Mouse (Mus musculus) cerebellum, adult 11 months (tissue): ENCODE measurements around the gene Sntg2.

Source experiments
- DNase-seq: peaks from one replicate; pipeline ENCODE4 v3.0.0; 2022

Gene Sntg2

GRCm38 (mm10) chr12:30372933-30373501 lies at the start of gene Sntg2:
Gene Sntg2, minus strand, starts transcription at chr12:30373375.
- DNase-seq, result peak; percentile 8

GRCm38 (mm10) chr12:30416547-30416946 lies 43.4 kb upstream of the Sntg2 start:
- no peak for DNase-seq

- no peak for DNase-seq
Observed at GRCm38 (mm10) chr12:30415981-30416380, 42.8 kb upstream of the Sntg2 start.

- DNase-seq, result no peak
Observed at GRCm38 (mm10) chr12:30402651-30403050, 29.5 kb upstream of the Sntg2 start.

DNA sequence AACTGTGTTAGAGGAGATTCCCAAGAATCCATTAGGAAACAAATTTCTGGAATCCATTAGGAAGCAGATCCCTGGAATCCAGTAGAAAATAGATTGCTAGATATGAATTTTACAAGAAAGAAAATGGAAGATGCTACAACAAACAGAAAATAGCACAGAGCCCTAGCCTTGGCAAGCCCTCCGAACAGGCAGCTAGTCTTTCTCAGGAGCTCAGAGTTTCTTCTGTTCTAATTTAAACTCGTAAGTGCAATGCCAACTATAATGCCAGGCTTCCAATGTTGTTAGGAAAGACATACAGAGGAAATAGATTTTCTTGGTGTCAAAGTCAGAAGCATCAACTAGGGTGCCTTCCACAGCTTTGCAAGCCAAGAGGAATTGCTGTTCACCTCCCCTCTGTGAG lies 27.4 kb upstream of the Sntg2 start:
- no peak for DNase-seq

DNA sequence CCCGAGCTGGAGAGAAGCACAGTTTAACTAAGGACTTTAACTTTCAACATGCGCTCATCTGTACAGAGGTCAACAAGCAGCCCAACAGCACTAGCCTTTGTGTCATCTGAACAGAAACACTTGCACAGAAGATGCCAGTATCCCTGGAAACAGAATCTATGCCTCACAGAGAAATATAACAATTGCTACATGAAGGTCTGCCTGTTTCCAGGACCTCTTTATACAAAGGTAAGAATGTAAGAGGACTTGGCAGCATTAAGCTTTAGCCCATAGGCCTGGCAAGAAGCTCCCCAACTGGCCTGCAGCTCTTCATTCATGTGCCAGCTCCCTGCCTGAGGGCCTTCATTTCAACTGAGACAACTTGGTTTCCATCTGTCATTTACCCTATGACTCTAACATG lies 26.9 kb upstream of the Sntg2 start:
- no peak for DNase-seq

DNA sequence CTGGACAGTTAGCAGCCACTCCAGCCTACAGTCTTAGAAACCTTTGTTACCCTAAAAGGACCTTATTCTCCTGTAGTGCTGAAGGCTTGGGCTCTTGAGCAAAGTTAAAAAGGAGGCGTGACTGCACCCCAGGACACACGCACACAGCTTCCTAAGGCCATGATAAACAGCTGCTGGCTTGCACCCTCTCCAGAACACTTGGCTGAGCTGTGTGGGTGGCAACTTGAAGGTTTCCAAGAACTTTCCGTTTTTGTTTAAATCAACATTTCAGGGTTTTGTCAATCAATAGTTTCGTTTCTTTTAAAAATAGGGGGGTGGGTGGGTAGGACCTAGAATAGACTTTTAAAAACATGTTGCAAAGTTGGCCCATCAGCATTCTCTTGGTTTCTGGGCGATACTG lies 882 bp downstream of the Sntg2 start:
- DNase-seq, result no peak

GRCm38 (mm10) chr12:30369786-30370185 lies 3.4 kb downstream of the Sntg2 start:
- DNase-seq, result peak; percentile 41

- DNase-seq, result no peak
Observed at GRCm38 (mm10) chr12:30369141-30369540, 4.0 kb downstream of the Sntg2 start.

GRCm38 (mm10) chr12:30362306-30362705 lies 10.9 kb downstream of the Sntg2 start:
- DNase-seq, result no peak

- DNase-seq, result no peak
Observed at GRCm38 (mm10) chr12:30357666-30358065, 15.5 kb downstream of the Sntg2 start.

DNA sequence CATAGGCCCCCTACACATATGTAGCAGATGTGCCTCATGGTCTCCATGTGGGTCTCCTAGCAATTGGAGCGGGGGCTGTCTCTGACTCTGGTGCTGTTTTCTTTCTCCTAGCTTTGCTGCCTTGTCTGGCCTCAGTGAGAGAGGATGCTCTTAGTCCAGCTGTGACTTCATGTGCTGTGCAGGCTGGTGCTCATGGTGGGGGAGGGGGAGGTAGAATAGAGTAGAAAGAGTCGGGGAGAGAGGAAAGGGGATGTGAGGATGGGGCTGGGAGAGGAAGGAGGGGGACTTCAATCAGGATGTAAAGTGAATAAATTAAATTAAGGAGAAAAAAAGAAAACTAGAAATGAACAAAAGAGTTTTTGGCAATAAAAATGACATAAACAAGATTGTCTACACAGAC lies 20.8 kb downstream of the Sntg2 start:
- no peak for DNase-seq

DNA sequence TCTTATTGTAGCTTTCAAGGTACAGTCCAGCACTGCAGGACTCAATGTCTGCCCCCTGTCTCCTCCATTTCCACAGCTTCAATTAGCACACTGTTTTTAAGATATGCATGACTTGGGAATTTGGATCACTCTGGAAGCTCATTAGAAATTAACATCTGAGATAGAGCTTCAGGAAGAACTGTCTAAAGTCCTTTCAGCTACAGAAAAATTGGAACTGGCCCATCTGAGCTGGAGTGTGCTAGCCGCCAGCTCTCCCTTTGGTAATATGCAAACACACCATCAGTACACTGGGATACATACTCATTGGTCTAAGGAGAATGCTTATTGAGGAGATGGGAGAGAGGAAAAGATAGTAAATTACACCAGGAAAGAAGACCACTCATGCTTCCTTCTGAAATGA lies 25.1 kb downstream of the Sntg2 start:
- DNase-seq, result no peak

- no peak for DNase-seq
Observed at GRCm38 (mm10) chr12:30347284-30347683, 25.9 kb downstream of the Sntg2 start.

- DNase-seq, result no peak
Observed at GRCm38 (mm10) chr12:30344806-30345205, 28.4 kb downstream of the Sntg2 start.

- DNase-seq, result no peak
Observed at GRCm38 (mm10) chr12:30336301-30336700, 36.9 kb downstream of the Sntg2 start.

- DNase-seq, result no peak
Observed at GRCm38 (mm10) chr12:30334502-30334901, 38.7 kb downstream of the Sntg2 start.

DNA sequence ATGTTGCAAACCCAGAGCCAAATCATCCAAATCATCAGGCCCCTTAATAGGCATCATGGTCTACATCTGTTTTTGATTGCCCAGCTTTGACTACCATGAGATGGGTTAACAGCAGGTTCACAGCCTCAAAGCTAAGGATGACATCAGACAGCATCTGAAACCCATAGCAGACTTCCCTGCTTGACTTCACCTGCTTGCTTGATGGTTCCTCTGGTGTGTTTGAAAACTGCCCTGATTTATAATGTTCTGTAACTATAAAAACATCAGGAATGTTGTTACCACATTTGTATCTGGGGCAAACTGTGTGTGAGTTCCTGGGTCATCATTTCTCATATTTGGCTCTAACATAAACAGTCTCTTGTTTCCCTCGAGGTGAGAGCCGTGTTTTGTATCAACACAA lies 55.2 kb downstream of the Sntg2 start:
- no peak for DNase-seq

DNA sequence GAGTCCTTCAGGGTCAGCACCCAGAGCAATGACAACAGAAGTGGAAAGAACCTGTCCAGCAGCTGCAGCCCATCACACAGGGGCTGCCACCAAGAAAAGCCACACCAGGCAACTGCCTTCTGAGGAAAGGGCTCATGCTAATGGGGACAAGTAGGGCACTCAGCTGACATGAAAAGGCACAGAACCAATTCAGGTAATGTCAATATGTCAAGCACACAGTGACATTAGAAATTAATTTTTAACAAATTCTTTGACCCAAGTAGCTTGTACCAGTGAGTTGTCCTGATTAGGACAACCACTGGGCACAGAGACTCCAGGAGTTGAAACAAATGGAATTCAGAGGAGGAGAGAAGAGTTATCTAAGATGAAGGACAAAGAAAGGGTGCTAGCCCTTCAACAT lies 60.2 kb downstream of the Sntg2 start:
- DNase-seq, result no peak

GRCm38 (mm10) chr12:30308197-30308939 lies 64.8 kb downstream of the Sntg2 start:
- DNase-seq, result no peak

DNA sequence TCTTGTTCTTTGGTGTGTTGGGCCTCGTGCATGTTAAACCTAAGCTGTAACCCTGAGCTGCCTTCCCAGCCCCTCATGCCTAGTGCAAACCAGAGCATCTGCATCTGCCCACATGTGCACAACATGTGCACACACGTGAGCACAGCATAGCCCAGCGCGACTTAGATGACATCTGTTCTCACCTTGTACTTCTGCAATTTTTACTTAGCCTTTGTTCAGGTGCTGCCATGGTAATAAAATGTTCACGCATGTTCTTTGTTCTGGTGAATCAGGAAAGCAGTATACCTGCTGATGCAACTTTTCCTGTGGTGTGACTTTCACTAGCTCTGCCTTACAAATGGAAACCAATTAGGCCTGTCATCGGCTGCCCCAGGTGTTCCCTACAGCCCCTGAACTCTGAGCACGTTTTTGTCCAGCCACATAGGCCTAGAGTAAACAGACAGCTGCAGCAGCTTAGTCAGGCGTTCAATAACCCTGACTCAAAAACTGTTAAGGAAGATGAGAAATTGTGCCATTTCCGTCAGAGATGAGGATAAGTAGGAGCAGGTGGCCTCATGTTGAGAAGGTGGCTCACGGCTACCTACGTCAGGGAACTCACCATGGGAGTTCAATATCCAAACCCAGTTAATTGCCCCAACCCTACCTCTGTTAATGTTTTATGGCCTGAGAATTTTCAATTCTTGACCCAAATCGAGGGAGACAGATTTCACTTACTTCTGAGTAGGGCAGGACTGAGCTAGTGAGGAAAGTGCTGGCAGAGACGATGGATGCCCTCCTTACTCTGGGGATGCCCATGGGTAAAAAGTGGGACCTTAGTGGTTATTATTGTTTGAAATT lies 80.2 kb downstream of the Sntg2 start:
- DNase-seq, result no peak

DNA sequence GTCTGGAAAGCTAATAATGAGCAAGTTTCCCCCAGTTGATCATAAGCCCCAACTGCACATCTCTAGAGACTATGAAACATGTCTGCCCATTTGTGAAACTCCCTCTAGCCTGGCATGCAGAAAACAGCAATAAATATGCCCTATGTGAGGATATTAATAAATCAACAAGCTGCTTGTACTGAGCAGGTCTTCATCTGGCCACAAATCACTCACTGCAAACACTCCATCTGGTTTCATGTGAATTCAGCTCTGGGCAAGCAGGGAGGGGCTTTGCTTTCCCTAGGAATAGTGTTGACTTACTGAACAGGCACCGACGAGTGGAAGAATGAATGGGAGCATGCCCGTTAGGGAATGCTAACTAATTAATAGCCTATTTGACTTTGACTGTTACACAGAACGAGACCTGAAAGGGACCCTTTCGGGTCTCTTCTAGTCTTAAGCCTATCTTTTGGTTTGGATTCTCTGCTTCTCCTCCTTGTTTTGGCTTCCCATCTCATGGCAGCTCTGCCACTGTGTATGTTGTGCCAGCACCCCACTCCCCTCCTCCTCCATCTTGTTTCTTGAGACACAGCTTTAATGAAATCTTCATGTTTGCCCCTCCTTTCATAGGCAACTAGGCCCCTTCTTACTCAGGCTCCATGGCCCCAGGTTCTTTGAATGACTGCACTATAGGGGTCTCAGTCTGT lies 86.1 kb downstream of the Sntg2 start:
- DNase-seq, result no peak

DNA sequence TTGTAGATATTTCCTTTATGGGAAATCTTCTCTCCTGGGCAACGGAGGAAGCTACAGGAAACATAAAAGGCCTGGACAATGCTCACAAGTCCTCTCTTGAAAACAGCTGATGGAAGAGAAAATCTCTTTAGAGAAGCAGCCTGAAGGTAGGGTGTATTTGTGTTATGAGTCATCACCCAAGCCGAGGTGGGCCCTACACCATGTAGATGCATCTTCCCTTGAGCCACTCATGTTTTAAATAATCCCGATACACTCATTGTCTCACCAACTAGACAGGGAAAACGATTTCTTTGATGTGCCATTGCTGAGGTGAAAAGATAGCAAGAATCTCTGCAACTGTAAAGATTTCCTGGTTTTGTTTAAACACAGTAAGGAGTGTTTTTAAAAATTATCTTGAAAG lies 89.4 kb downstream of the Sntg2 start:
- no peak for DNase-seq
